Mouse (Mus musculus) myocyte (in vitro differentiated cells): Measurements from ENCODE around the gene St3gal5.

ENCODE experiments used
- E2F4 ChIP-seq: IDR thresholded peaks from one replicate; pipeline ENCODE4 v1.6.1; 2011; ENCODE audit warnings: mild to moderate bottlenecking, control low read depth, moderate library complexity; ENCODE audit not compliant: insufficient read depth
- POLR2A ChIP-seq: IDR thresholded peaks from one replicate; pipeline ENCODE4 v1.6.1; 2011; ENCODE audit warnings: low read depth, mild to moderate bottlenecking, control low read depth, moderate library complexity; ENCODE audit not compliant: insufficient read length
- REST ChIP-seq: IDR thresholded peaks from one replicate; pipeline ENCODE4 v1.6.1; 2011; ENCODE audit warnings: mild to moderate bottlenecking, control low read depth, moderate library complexity; ENCODE audit not compliant: insufficient read depth, insufficient read length
- SRF ChIP-seq: IDR thresholded peaks from one replicate; pipeline ENCODE4 v1.6.1; 2011; ENCODE audit warnings: low read depth; ENCODE audit not compliant: control insufficient read depth, insufficient read length
- USF1 ChIP-seq: IDR thresholded peaks from one replicate; pipeline ENCODE4 v1.6.1; 2011; ENCODE audit warnings: low read depth, mild to moderate bottlenecking, control low read depth, moderate library complexity

DNA sequence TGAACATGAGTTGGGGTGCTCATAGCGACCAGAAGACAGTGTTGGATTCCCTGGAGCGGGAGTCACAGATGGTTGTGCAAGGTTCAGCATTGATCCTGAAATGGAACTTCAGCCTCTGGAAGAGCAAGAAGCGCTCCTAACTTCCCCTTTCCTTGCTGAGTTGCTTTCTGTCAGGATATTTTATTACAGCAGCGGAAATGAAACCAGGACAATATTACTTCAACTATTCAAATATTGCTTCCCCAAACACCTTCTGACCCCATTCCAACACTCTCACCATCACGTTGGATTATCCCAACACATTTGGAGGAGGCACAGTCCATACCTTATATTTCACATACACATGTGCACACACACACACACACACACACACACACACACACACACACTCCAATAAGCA, 64.4 kb downstream of the St3gal5 start:
- TF ChIP-seq POLR2A (no peak), USF1 (no peak), E2F4 (no peak), SRF (no peak), REST (no peak)
